Mouse (Mus musculus): Measurements from ENCODE around the gene Tas2r115.

GRCm38 (mm10) chr6:132700907-132701306, 36.9 kb downstream of the Tas2r115 start, which contains the start of gene Tas2r121:
- TF ChIP-seq CTCF (IDR thresholded peaks at IDR 0.05; ENCODE audit: low read depth, low read length) (no peak), POLR2AphosphoS5 (IDR thresholded peaks at IDR 0.05; ENCODE audit: insufficient replicate concordance, low read depth, low read length) (no peak), GATA2 (IDR thresholded peaks at IDR 0.05; ENCODE audit: borderline replicate concordance, low read depth, low read length) (no peak), GATA1 (IDR thresholded peaks at IDR 0.05; ENCODE audit: borderline replicate concordance, low read length) (no peak), TAL1 (conservative IDR thresholded peaks at IDR 0.05; ENCODE audit: low read depth, low read length) (no peak)

Measured in G1E (cell line).